Mouse (Mus musculus) CH12.LX (cell line): Measurements from ENCODE around the gene Jun.

Experiments
- CTCF ChIP-seq, 2 experiments: IDR thresholded peaks in 1 of 2; conservative IDR thresholded peaks in 1 of 2; 2 replicates each; pipeline ENCODE4 v1.5.1; 2011 to 2012; ENCODE audit warnings: low read depth in 2 of 2, low read length in 2 of 2, improper control_type of control experiment in 1 of 2, inconsistent platforms in 1 of 2, mild to moderate bottlenecking in 1 of 2, moderate library complexity in 1 of 2
- E2F4 ChIP-seq: IDR thresholded peaks from 2 replicates; pipeline ENCODE4 v1.6.1; 2011; ENCODE audit warnings: low read depth, low read length, improper control_type of control experiment; ENCODE audit not compliant: insufficient replicate concordance
- EP300 ChIP-seq: IDR thresholded peaks from 2 replicates; pipeline ENCODE4 v1.6.1; 2011; ENCODE audit warnings: low read length, improper control_type of control experiment
- MAFK ChIP-seq: IDR thresholded peaks from 2 replicates; pipeline ENCODE4 v1.6.1; 2011; ENCODE audit warnings: low read length, improper control_type of control experiment; ENCODE audit not compliant: insufficient replicate concordance
- MXI1 ChIP-seq: IDR thresholded peaks from 2 replicates; pipeline ENCODE4 v1.6.1; 2011; ENCODE audit warnings: mild to moderate bottlenecking, low read depth, low read length, improper control_type of control experiment
- NELFE ChIP-seq: IDR thresholded peaks from 2 replicates; pipeline ENCODE4 v1.6.1; 2011; ENCODE audit warnings: low read depth, low read length, improper control_type of control experiment
- POLR2A ChIP-seq: IDR thresholded peaks from 2 replicates; pipeline ENCODE4 v1.6.1; 2011; ENCODE audit warnings: low read depth, mild to moderate bottlenecking, improper control_type of control experiment, low read length
- TCF12 ChIP-seq: IDR thresholded peaks from 2 replicates; pipeline ENCODE4 v1.6.1; 2014; ENCODE audit warnings: low read depth, mild to moderate bottlenecking, inconsistent platforms, low read length, improper control_type of control experiment
- ZKSCAN1 ChIP-seq: IDR thresholded peaks from 2 replicates; pipeline ENCODE4 v1.6.1; 2012; ENCODE audit warnings: low read depth, inconsistent platforms, low read length, improper control_type of control experiment, borderline replicate concordance

GRCm38 (mm10) chr4:95074319-95074718 lies 22.3 kb upstream of the Jun start:
- no peak for TF ChIP-seq CTCF (conservative IDR thresholded peaks at IDR 0.05 in 1 of 2, IDR thresholded peaks at IDR 0.05 in 1 of 2; ENCODE audit: low read depth in 2 of 2, low read length in 2 of 2)
- no peak for TF ChIP-seq E2F4
- no peak for TF ChIP-seq MXI1
- TF ChIP-seq POLR2A = no peak
- no peak for TF ChIP-seq EP300
- TF ChIP-seq NELFE = no peak
- TF ChIP-seq ZKSCAN1 = no peak
- TF ChIP-seq TCF12 = no peak
- no peak for TF ChIP-seq MAFK
